Mouse (Mus musculus) kidney, adult 2 months (tissue): Measurements from ENCODE around the gene Sdf4.

Source experiments
- CTCF ChIP-seq: fragments of 200-500 bp; conservative IDR thresholded peaks from 2 replicates; pipeline ENCODE4 v1.5.1; 2011; ENCODE audit warnings: low read depth, mild to moderate bottlenecking, control low read depth, low read length, moderate library complexity, mixed read lengths; ENCODE audit not compliant: insufficient read depth, insufficient read length
- POLR2A ChIP-seq: fragments of 200-500 bp; IDR thresholded peaks from one replicate; pipeline ENCODE4 v1.6.1; 2011; ENCODE audit warnings: low read depth, low read length, control low read depth

GRCm38 (mm10) chr4:155943534-155944249, 49.0 kb upstream of the Sdf4 start, which contains the start of gene Ube2j2:
- TF ChIP-seq POLR2A (peak; percentile 52), CTCF (0 out of 2 replicates have a peak, but pooled peaks have one; percentile 2)
